Mouse (Mus musculus) kidney, embryonic 16.5 days (tissue): ENCODE data around the gene Adh7. TPM values are rescaled to one million over a fixed set of nuclear protein-coding genes. Genes with fewer than 3 reads are reported as not detected.
A peak's percentile ranks its signal among the peaks of the same experiment; 100 is the strongest.

Experiments used
- ATAC-seq: fragments of 200-750 bp; cut with Nextera tagmentation; 2 replicates; pipeline ENCODE4 v1.8.0; 2017; ENCODE audit warnings: moderate TSS enrichment; ENCODE audit not compliant: low FRiP score, low TSS enrichment
- H3K27ac ChIP-seq: fragments of 300-500 bp; sonication (generic); 2 replicates; pipeline ENCODE4 v1.5.1; 2014; ENCODE audit warnings: low read length
- H3K27me3 ChIP-seq: fragments of 300-500 bp; sonication (generic); 2 replicates; pipeline ENCODE4 v1.6.1; 2014; ENCODE audit warnings: low read length, control low read depth, mixed read lengths; ENCODE audit not compliant: insufficient read depth
- H3K36me3 ChIP-seq: fragments of 300-500 bp; sonication (generic); 2 replicates; pipeline ENCODE4 v1.6.1; 2014; ENCODE audit warnings: low read length, control low read depth, mixed read lengths; ENCODE audit not compliant: insufficient read depth
- H3K4me1 ChIP-seq: fragments of 300-500 bp; sonication (generic); 2 replicates; pipeline ENCODE4 v1.6.1; 2014; ENCODE audit warnings: low read length, control low read depth, mixed read lengths; ENCODE audit not compliant: insufficient read depth
- H3K4me2 ChIP-seq: fragments of 300-500 bp; sonication (generic); replicated peaks from 2 replicates; pipeline ENCODE4 v1.6.1; 2014; ENCODE audit warnings: low read depth, low read length
- H3K4me3 ChIP-seq: fragments of 300-500 bp; sonication (generic); 2 replicates; pipeline ENCODE4 v1.5.1; 2014; ENCODE audit warnings: mild to moderate bottlenecking, low read length
- H3K9ac ChIP-seq: fragments of 300-500 bp; sonication (generic); replicated peaks from 2 replicates; pipeline ENCODE4 v1.6.1; 2014; ENCODE audit warnings: low read length
- H3K9me3 ChIP-seq: fragments of 300-500 bp; sonication (generic); 2 replicates; pipeline ENCODE4 v1.6.1; 2016; ENCODE audit warnings: low read length, control low read depth
- WGBS: fragments of 180-500 bp; shearing (Covaris S2); extraction: QIAGEN DNeasy Blood & Tissue Kit; methylation state at CpG from one replicate; pipeline ENCODE4 v1.1.7; 2014; 5-methylcytosine and 5-hydroxymethylcytosine counted together
- polyA plus RNA-seq: library from polyadenylated mRNA; unstranded; fragments of >200 nt; fragmentation: Nextera tagmentation; extraction: Ambion mirVana; gene quantifications from 2 replicates; pipeline ENCODE4 v1.2.1, GENCODE M21; 2015

Gene Adh7
- polyA plus RNA-seq, 1 experiment from 2014 or later = 0.66 TPM

DNA sequence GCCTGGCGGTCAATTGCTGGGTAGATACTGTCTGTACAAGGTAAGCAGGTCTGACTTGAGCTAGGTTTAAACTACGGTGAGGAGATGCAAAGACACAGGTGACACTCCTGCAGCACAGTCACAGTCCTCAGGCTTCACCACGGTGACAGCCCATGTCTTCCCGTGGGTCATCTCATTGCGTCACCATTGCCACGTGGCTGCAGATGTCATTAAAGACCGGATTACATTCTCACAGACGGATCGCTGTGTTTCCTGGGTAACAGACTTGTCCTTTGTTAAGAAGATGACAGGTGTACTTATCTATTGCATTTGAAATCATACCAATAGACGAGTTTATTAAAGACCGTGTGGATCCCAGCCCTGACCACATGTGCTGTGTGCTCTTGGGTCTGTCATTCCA lies 3.6 kb downstream of the Adh7 start:
- no peaks in the 10 kb centered on the region for H3K4me1 ChIP-seq
- H3K27me3 ChIP-seq = no peaks in the 10 kb centered on the region
- no peak overlapping the region for H3K4me2 ChIP-seq
- no peaks in the 10 kb centered on the region for H3K9me3 ChIP-seq
- 88% methylated on average over 11 of the region's 11 CpGs for WGBS
- H3K27ac ChIP-seq = no peak overlapping the region
- H3K4me3 ChIP-seq = no peak overlapping the region
- no peak for ATAC-seq
- H3K36me3 ChIP-seq = no peaks in the 10 kb centered on the region
- H3K9ac ChIP-seq = no peak overlapping the region

DNA sequence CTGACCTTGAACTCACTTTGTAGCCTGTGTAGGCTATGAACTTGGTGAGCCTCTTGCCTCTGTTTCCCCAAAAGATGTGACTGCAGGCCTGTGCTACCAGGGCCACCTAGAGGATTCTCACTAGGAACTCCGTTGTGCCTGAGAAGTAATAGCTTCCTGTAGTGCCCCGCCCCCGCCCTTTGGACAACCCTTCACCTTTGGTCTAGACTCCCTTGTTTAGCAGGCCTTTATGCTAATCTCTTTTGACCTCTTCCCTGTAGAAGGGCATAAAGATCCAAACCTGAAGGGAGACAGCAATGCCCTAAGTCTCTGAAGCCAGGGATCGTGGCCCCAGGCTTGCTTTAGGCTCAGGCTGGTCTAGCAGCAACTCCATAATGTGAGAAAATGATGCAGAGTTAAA lies 5.0 kb downstream of the Adh7 start:
- H3K9ac ChIP-seq = no peak overlapping the region
- H3K4me1 ChIP-seq = no peaks in the 10 kb centered on the region
- no peak overlapping the region for H3K4me3 ChIP-seq
- H3K4me2 ChIP-seq = no peak overlapping the region
- H3K27ac ChIP-seq = no peak overlapping the region
- H3K27me3 ChIP-seq = no peaks in the 10 kb centered on the region
- 66% methylated on average over 4 of the region's 4 CpGs for WGBS
- ATAC-seq = no peak
- no peaks in the 10 kb centered on the region for H3K36me3 ChIP-seq
- H3K9me3 ChIP-seq = no peaks in the 10 kb centered on the region

DNA sequence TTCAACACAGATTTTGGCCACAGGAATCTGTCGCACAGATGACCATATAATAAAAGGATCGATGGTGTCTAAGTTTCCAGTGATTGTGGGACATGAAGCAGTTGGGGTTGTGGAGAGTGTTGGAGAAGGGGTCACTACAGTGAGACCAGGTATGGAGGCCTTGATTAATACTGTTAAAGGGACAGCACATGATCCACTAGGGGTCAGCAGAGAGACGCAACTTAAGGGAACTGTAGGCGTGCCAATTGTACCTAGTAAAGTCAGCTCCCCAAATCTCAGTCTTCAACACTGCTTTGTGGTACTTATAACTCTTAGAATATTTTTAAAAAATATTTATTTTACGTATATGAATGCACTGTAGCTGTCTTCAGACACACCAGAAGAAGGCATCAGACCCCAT lies 5.4 kb downstream of the Adh7 start:
- ATAC-seq = peak; percentile 82
- H3K4me3 ChIP-seq = no peak overlapping the region
- no peak overlapping the region for H3K9ac ChIP-seq
- H3K27ac ChIP-seq = no peak overlapping the region
- H3K4me2 ChIP-seq = no peak overlapping the region
- H3K9me3 ChIP-seq = no peaks in the 10 kb centered on the region
- no peaks in the 10 kb centered on the region for H3K36me3 ChIP-seq
- WGBS = 62% methylated on average over 5 of the region's 5 CpGs
- H3K4me1 ChIP-seq = no peaks in the 10 kb centered on the region
- no peaks in the 10 kb centered on the region for H3K27me3 ChIP-seq

DNA sequence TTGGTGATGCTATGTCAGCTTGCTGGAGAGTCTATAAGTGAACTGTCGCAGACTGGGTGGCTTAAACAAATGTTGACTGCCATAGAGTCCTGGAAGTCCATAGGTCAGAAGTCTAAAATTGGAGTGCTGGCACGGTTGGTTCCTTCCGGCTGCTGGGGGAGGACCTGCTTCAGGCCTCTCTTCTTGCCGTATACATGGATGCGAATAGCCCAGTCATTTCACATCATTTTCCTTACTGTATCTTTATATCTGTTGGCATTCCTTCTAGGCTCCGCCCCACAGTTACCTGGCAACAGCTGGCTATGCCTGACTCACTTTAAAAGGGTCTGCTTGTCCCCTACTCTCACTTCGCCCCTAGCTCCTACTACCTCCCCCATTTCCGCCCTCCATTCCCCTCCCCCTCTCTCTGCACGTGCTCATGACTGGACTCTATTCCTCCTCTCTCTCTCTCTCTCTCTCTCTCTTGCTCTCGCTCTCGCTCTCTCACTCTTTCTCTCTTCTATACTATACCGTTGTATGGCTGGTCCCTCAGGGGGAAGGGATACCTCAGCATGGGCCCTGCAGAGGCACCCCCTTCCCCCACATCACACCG lies 6.9 kb downstream of the Adh7 start:
- no peaks in the 10 kb centered on the region for H3K27me3 ChIP-seq
- no peak overlapping the region for H3K9ac ChIP-seq
- H3K4me3 ChIP-seq = no peak overlapping the region
- no peaks in the 10 kb centered on the region for H3K9me3 ChIP-seq
- no peak overlapping the region for H3K4me2 ChIP-seq
- no peaks in the 10 kb centered on the region for H3K4me1 ChIP-seq
- no peak overlapping the region for H3K27ac ChIP-seq
- 86% methylated on average over 13 of the region's 13 CpGs for WGBS
- no peak for ATAC-seq
- H3K36me3 ChIP-seq = no peaks in the 10 kb centered on the region

DNA sequence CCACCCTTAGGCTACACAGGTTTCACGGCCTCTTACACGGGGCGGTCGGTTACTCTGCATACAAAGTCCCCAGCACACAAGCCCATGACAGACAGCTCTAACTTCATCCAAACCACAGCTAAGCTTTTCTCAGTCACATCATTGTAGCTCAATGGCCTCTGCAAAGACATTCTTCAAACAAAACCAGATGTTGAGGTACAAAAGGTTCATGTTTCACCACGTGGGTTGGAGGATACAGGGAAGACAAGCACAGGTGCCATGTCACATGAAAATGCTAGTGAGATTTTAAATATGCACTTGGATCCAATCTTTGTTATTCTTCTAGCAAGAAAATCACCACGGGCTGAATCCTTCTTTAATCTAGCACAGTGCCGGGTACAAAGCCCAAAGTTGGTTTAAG lies 7.8 kb downstream of the Adh7 start:
- 75% methylated on average over 6 of the region's 7 CpGs for whole genome bisulfite sequencing
- ATAC-seq = no peak

DNA sequence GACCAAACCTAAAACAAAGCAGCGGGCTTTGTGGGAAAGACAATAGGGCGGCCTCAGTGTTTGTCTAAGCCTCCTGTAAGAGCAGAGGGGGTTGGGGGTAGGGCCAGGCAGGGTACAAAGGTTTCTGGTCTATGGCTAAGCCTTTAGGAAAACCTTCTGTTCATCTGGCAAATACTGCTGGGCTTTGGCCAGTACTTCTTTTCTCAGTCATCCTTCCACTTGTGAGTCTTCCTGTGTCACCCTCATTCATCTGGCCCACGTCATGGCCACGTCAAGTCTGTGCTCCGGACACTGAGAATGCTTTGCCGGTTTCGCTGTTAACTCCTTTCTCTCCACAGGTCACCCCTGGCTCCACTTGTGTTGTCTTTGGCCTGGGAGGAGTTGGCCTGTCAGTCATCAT lies 8.3 kb downstream of the Adh7 start:
- WGBS = 46% methylated on average over 7 of the region's 7 CpGs
- no peak overlapping the region for H3K4me3 ChIP-seq
- no peak overlapping the region for H3K27ac ChIP-seq
- no peak overlapping the region for H3K9ac ChIP-seq
- H3K9me3 ChIP-seq = no peaks in the 10 kb centered on the region
- H3K27me3 ChIP-seq = no peaks in the 10 kb centered on the region
- no peak for ATAC-seq
- H3K4me2 ChIP-seq = no peak overlapping the region
- H3K4me1 ChIP-seq = no peaks in the 10 kb centered on the region
- H3K36me3 ChIP-seq = no peaks in the 10 kb centered on the region

More for the DNA sequence above, 7.8 kb downstream of the Adh7 start:
- no peak overlapping the region for H3K4me3 ChIP-seq
- no peaks in the 10 kb centered on the region for H3K4me1 ChIP-seq
- H3K27ac ChIP-seq = no peak overlapping the region
- no peaks in the 10 kb centered on the region for H3K36me3 ChIP-seq
- no peak overlapping the region for H3K4me2 ChIP-seq
- H3K9me3 ChIP-seq = no peaks in the 10 kb centered on the region
- no peaks in the 10 kb centered on the region for H3K27me3 ChIP-seq
- no peak overlapping the region for H3K9ac ChIP-seq

DNA sequence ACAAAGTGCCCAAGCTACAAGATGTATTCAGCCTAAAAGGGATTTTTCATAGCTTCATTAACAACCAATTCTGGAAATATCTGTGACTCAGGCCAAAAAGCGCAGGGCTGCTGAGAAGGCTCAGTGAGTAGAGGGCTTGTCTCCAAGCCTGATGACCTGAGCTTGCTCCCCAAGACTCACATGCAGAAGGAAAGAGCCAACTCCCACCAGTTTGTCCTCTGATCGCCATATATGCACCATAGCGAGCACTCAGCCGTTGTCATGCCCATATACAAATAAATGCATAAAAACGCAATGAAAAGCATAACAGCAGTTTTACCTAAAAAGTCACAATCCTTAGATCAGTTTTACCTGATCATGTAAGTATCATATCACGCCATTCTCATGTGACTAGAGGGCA lies 8.9 kb downstream of the Adh7 start:
- Histone ChIP-seq H3K36me3 (no peaks in the 10 kb centered on the region), H3K4me3 (no peak overlapping the region), H3K9ac (no peak overlapping the region), H3K9me3 (no peaks in the 10 kb centered on the region), H3K4me2 (no peak overlapping the region), H3K27ac (no peak overlapping the region), H3K27me3 (no peaks in the 10 kb centered on the region), H3K4me1 (no peaks in the 10 kb centered on the region)
- WGBS = 96% methylated on average over 6 of the region's 6 CpGs
- no peak for ATAC-seq

DNA sequence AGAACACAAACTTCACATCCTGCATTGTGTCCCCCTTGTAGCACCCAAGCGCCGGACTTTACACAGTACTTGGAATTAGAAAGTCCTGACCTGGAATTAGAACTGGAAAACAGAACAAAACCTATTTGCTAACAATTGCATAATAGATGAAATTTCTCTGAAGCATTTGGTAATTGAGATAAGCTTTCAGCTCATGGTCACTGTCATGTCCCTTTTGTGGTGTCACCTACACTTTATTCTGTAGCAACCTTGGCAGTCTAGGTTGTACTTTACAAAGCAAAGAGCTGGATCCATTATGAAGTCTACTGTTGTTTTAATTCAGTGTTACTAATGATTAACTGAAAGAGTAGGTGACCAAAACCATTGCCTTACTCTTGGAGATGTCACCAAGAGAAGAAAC lies 9.5 kb downstream of the Adh7 start:
- Histone ChIP-seq H3K4me2 (no peak overlapping the region), H3K4me1 (no peaks in the 10 kb centered on the region), H3K9me3 (no peaks in the 10 kb centered on the region), H3K36me3 (no peaks in the 10 kb centered on the region), H3K27me3 (no peaks in the 10 kb centered on the region), H3K4me3 (no peak overlapping the region), H3K9ac (no peak overlapping the region), H3K27ac (no peak overlapping the region)
- WGBS = 92% methylated on average over 2 of the region's 2 CpGs
- no peak for ATAC-seq

DNA sequence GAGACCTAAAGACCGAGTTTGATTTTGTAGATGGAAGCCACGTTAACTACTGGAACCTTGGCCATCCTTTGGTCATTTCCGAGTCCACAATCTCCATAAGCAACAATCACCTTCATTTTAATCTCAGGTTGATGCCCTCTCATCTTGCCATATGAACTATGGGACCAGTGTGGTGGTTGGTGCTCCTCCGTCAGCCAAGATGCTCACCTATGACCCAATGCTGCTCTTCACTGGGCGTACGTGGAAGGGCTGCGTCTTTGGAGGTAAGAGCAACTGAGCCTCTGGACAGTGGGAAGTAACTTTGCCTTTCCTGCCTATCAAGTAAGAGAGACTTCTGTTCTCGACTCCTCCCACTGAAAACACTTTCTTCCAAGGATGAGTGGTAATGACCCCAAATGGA lies 10.2 kb downstream of the Adh7 start:
- H3K9ac ChIP-seq = no peak overlapping the region
- ATAC-seq = no peak
- no peak overlapping the region for H3K4me3 ChIP-seq
- no peaks in the 10 kb centered on the region for H3K36me3 ChIP-seq
- no peaks in the 10 kb centered on the region for H3K4me1 ChIP-seq
- no peaks in the 10 kb centered on the region for H3K27me3 ChIP-seq
- H3K9me3 ChIP-seq = no peaks in the 10 kb centered on the region
- 94% methylated on average over 8 of the region's 8 CpGs for WGBS
- no peak overlapping the region for H3K4me2 ChIP-seq
- no peak overlapping the region for H3K27ac ChIP-seq

DNA sequence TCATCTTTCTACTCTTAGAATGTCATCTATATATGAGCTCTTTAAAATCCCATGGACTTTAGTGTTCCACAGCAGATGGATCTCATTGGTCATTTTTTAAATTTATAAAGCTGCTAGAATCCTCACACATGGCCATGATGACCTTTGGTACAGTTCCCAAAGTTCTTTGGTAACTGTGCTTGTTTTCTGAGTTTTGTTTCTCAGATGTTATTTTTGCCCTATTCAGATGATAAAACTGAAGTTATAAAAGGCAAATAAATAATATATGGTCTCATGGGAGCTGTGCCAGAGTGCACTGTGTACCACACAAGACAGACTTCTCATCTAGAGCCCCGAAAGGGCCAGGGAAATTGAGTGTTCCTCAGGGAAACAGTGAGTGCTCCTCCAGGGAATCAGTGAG lies 11.9 kb downstream of the Adh7 start:
- Histone ChIP-seq H3K27ac (no peak overlapping the region), H3K4me3 (no peak overlapping the region), H3K4me2 (no peak overlapping the region), H3K9me3 (no peaks in the 10 kb centered on the region), H3K4me1 (no peaks in the 10 kb centered on the region), H3K27me3 (no peaks in the 10 kb centered on the region), H3K9ac (no peak overlapping the region), H3K36me3 (no peaks in the 10 kb centered on the region)
- ATAC-seq = no peak
- WGBS = 71% methylated on average over 1 of the region's 1 CpGs
